In genomic region chr5:123345853-123346654, GRCm38 (mm10) we compare ENCODE assay signal across 8 mouse cellular contexts. TPM values are rescaled to one million over a fixed set of nuclear protein-coding genes. Genes with fewer than 3 reads are reported as not detected.
DNase-seq lines count a peak whose midpoint lies in the region; ATAC-seq and TF ChIP-seq lines count a peak whose summit lies in the region.

No protein-coding gene starts in this region.

- peak overlapping the region; percentile 92 for H3K9ac ChIP-seq in hindbrain, embryonic 13.5 days

- H3K4me1 ChIP-seq in hindbrain, embryonic 13.5 days (replicated peaks), result peaks cover 46% of the 10 kb centered on the region

- H3K4me2 ChIP-seq in hindbrain, embryonic 13.5 days, result peak overlapping the region; percentile 92

- no peaks in the 10 kb centered on the region for H3K27me3 ChIP-seq in hindbrain, embryonic 13.5 days

- peak overlapping the region; percentile 98 for H3K27ac ChIP-seq in hindbrain, embryonic 13.5 days
- H3K27ac ChIP-seq in left cerebral cortex, adult 2 months, result peak overlapping the region; percentile 96
- no peak overlapping the region for H3K27ac ChIP-seq in macrophage

- peak; percentile 32 for DNase-seq in T-cell, adult 2 months (ENCODE audit: low spot score)
- DNase-seq in cerebellum, postnatal 10 days, result peak; percentile 94 to 97
- peak; percentile 61 to 64 for DNase-seq in frontal cortex, postnatal 10 days (ENCODE audit: low spot score in 2 of 2)
- peak; percentile 52 to 54 for DNase-seq in left cerebral cortex, adult 2 months (ENCODE audit: extremely low spot score in 1 of 2, low spot score in 2 of 2)
- DNase-seq in right cerebral cortex, postnatal 14 days, result peak; percentile 71

- 0 out of 2 replicates have a peak, but pooled peaks cover 4% of the 10 kb centered on the region for H3K36me3 ChIP-seq in hindbrain, embryonic 13.5 days
- H3K36me3 ChIP-seq in macrophage (ENCODE audit: inconsistent target), result no peaks in the 10 kb centered on the region

- H3K9me3 ChIP-seq in hindbrain, embryonic 13.5 days, result no peaks in the 10 kb centered on the region

- WGBS in hindbrain, embryonic 13.5 days, result 2% methylated on average over 22 of the region's 22 CpGs
- 35% methylated on average over 22 of the region's 22 CpGs for WGBS in macrophage (ENCODE audit: missing documents)

- intact Hi-C loops in left cerebral cortex, adult 2 months (cut with DNase I), result no loop called here

- peaks cover 4% of the 10 kb centered on the region; the same call in 1 of the 2 replicates for H3K79me2 ChIP-seq in macrophage (ENCODE audit: inconsistent target)

- peak overlapping the region; percentile 77 for H3K4me3 ChIP-seq in hindbrain, embryonic 13.5 days
- H3K4me3 ChIP-seq in left cerebral cortex, adult 2 months, result peak overlapping the region; percentile 86
- H3K4me3 ChIP-seq in macrophage (ENCODE audit: inconsistent target), result peak overlapping the region; percentile 39

- ATAC-seq in hindbrain, embryonic 13.5 days (ENCODE audit: low FRiP score), result peak; percentile 67
- no peak for ATAC-seq in activated CD4-positive, CD25-positive, alpha-beta regulatory T cell, adult 4 months

- TF ChIP-seq CTCF in left cerebral cortex, adult 2 months (IDR thresholded peaks at IDR 0.05), result no peak

RNA-seq across cellular contexts. Expression of gene Bcl7a, which starts 2.4 kb away (rescaled TPM):
- polyA plus RNA-seq in hindbrain, embryonic 13.5 days (2015; fragmentation: Nextera tagmentation; extraction: Ambion mirVana), result 47.1 and 48.6 TPM in 2 replicates
- 10 to 100 TPM; 65.4 to 68.2 TPM for total RNA-seq in left cerebral cortex, adult 2 months (2021)
- 10 to 100 TPM in 3 of 26 experiments, 1 to 10 TPM in 22, under 1 TPM in 1; 0.88 to 16.4 (median 3.6) TPM for total RNA-seq in macrophage (2018; cell fraction: chromatin; rRNA removed)
- 1 to 10 TPM in 15 of 26 experiments, under 1 TPM in 11; 0.19 to 3.5 (median 1.1) TPM for total RNA-seq in macrophage (2018; cell fraction: cytosol; rRNA removed)
- 10 to 100 TPM in 4 of 26 experiments, 1 to 10 TPM in 18, under 1 TPM in 4; 0.45 to 21.1 (median 3.1) TPM for total RNA-seq in macrophage (2018; cell fraction: nucleus; rRNA removed)
- 2.2 to 3.5 TPM (median 2.3 TPM) in 3 replicates for polyA plus RNA-seq in macrophage (2018)
- 1 to 10 TPM; 5.3 to 6.0 TPM for polyA plus RNA-seq in activated CD4-positive, CD25-positive, alpha-beta regulatory T cell, adult 4 months (2017; shearing (Covaris generic))

RNA-seq across cellular contexts. Expression of gene Mlxip, which starts 48.5 kb away (rescaled TPM):
- 18.4 and 19.5 TPM in 2 replicates for polyA plus RNA-seq in hindbrain, embryonic 13.5 days (2015; fragmentation: Nextera tagmentation; extraction: Ambion mirVana)
- 10 to 100 TPM; 20.5 to 20.8 TPM for total RNA-seq in left cerebral cortex, adult 2 months (2021)
- total RNA-seq in macrophage (2018; cell fraction: chromatin; rRNA removed), result 100 to 1,000 TPM in 21 of 26 experiments, 10 to 100 TPM in 5; 71.3 to 175 (median 120) TPM
- total RNA-seq in macrophage (2018; cell fraction: cytosol; rRNA removed), result 10 to 100 TPM; 18.5 to 34.3 (median 27.3) TPM
- total RNA-seq in macrophage (2018; cell fraction: nucleus; rRNA removed), result 100 to 1,000 TPM in 6 of 26 experiments, 10 to 100 TPM in 20; 56.0 to 205 (median 84.2) TPM
- 14.4 to 26.9 TPM (median 18.7 TPM) in 3 replicates for polyA plus RNA-seq in macrophage (2018)
- 10 to 100 TPM; 14.7 to 17.5 TPM for polyA plus RNA-seq in activated CD4-positive, CD25-positive, alpha-beta regulatory T cell, adult 4 months (2017; shearing (Covaris generic))

Comparison
In these comparisons a context has a peak if more than half of its experiments do, and no peak if none do; other contexts are left out.
1. DNase-seq: peak in every context shown above with its lines; median percentile 96 in cerebellum, postnatal 10 days; 71 in right cerebral cortex, postnatal 14 days; 62 in frontal cortex, postnatal 10 days; 53 in left cerebral cortex, adult 2 months; 32 in T-cell, adult 2 months.